Mouse (Mus musculus) testis, adult 2 months (tissue): ENCODE measurements around the gene Apobec1.

ENCODE experiments used
- CTCF ChIP-seq: fragments of 200-500 bp; IDR thresholded peaks from 2 replicates; pipeline ENCODE4 v1.5.1; 2012; ENCODE audit warnings: low read depth, mild to moderate bottlenecking, inconsistent platforms, low read length, moderate library complexity; ENCODE audit not compliant: control insufficient read depth, insufficient read depth, insufficient replicate concordance
- POLR2A ChIP-seq: fragments of 200-500 bp; IDR thresholded peaks from 2 replicates; pipeline ENCODE4 v1.6.1; 2012; ENCODE audit warnings: low read depth, mild to moderate bottlenecking, inconsistent platforms, low read length, moderate library complexity; ENCODE audit not compliant: control insufficient read depth

DNA sequence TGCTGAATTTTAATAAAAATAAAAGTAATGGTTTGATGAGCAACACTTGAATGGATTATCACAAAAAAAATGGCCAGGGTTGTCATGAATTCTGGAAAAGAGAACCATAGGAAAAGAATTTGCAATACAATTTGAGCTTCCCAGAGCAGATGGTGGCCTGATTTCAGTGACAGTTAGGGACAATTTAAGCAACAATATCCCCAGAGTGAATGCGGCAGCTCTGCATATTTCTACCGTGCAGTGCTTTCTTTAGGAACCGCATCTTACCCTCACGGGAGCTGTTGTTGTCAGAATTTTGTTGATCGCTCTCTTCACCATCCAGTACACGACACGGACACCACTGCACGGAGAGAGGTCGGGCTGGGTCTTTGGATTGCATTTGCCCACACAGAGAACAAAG, 62.7 kb downstream of the Apobec1 start:
- TF ChIP-seq CTCF: no peak
- TF ChIP-seq POLR2A: no peak
